Mouse (Mus musculus) induced T-regulatory cell, adult 2 months (primary cell): ENCODE data around the gene Emilin3.
A peak's percentile ranks its signal among the peaks of the same experiment; 100 is the strongest.

Experiments
- DNase-seq: peaks from one replicate; pipeline ENCODE4 v3.0.0-alpha.2; 2012; ENCODE audit warnings: low read depth

Gene Emilin3

DNA sequence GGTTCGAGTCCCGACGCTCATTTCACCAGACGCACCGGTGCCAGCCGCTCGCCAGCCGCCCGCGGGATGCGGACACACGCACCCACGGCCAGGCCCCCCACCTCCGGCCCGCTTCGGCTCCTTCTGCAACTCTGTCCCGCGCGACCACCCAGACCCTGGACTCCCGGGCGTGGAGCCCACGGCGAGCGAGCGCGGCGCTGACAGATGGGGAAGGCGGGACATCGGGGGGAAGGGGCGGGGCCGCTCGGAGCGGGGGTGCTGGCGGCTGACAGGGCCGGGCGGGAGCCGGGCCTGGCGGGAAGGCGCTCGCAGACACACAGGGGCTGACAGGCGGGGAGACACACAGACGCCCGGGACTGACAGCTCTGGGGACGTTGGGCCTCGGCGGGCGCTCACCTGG, 39.7 kb downstream of the Emilin3 start:
- peak; percentile 78 for DNase-seq

- DNase-seq, result no peak
Measured at GRCm38 (mm10) chr2:160871310-160871709, 40.8 kb downstream of the Emilin3 start.

- no peak for DNase-seq
Measured at GRCm38 (mm10) chr2:160869446-160869845, 42.7 kb downstream of the Emilin3 start.

- DNase-seq, result no peak
Measured at GRCm38 (mm10) chr2:160865266-160865665, 46.9 kb downstream of the Emilin3 start.

DNA sequence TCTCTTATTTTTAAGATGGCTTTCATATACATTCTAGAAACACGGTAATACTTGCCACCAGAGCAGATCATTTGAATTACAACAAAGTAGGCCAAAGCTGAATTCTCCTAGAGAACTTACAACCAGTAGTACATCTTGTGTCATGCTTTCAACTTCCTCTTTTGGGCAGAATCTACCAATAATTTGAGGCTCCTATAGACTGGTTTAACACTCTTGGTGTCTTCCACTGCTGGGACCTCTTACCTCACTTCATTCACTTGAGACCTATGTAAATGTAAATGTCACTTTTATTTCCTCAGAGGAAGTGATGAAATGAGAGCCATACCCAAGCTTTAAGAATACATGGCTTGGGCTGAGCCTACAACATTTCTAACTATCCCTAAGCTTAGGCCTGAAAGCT, 48.0 kb downstream of the Emilin3 start:
- DNase-seq, result no peak

DNA sequence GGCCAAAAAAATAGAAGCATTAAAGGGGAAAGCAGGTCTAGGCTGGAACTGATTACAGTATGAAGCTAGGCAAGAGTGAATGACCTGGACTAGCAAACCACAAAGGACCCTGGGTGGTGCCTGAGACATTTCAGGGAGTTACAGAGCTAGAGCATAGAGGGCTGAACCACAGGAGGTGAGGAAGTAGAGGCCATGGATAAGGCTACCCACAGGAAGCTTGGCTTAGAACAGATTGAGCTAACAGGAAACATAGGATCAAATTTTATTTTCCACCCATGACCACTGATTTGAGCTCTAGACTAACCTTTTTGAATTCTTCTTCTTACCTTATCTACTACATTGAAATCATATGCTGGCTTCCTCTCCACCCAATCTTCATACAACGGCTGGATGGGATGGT, 51.8 kb downstream of the Emilin3 start:
- DNase-seq, result no peak
